14 mouse cellular contexts compared by ENCODE assay signal in genomic region chr3:62464276-62464675, GRCm38 (mm10).
"Had no signal": no experiment of that assay in that cellular context is flagged by ENCODE, and none has a peak within 500 bp of the region (broad histone marks: within the 10 kb centered on the region; RNA-seq: fewer than 3 reads in every experiment).

No protein-coding gene starts in this region.

- H3K4me1 ChIP-seq: limb, embryonic 15.5 days; midbrain, embryonic 10.5 days; neural tube, embryonic 15.5 days had no signal

- H3K4me3 ChIP-seq: layer of hippocampus, adult 2 months; limb, embryonic 15.5 days; midbrain, embryonic 10.5 days; myocyte; neural tube, embryonic 15.5 days had no signal

- H3K9ac ChIP-seq: limb, embryonic 15.5 days; neural tube, embryonic 15.5 days had no signal

- H3K27me3 ChIP-seq: limb, embryonic 15.5 days; neural tube, embryonic 15.5 days had no signal

- H3K27ac ChIP-seq: layer of hippocampus, adult 2 months; limb, embryonic 15.5 days; midbrain, embryonic 10.5 days; neural tube, embryonic 15.5 days; stomach, postnatal 0 days had no signal

- H3K4me2 ChIP-seq: limb, embryonic 15.5 days; neural tube, embryonic 15.5 days had no signal

- H3K9me3 ChIP-seq: limb, embryonic 15.5 days; midbrain, embryonic 10.5 days; neural tube, embryonic 15.5 days had no signal

- DNase-seq: kidney, adult 18-20 months; kidney, postnatal 10 days; kidney, postnatal 4 days; lung, adult 18-20 months; midbrain, embryonic 14.5 days; right cerebral cortex, adult 18-20 months; right cerebral cortex, postnatal 25 days; thymus, postnatal 14 days had no signal
